Mouse (Mus musculus) lung, adult 2 months (tissue): Measurements from ENCODE around the gene Gpx2.

Source experiments
- CTCF ChIP-seq: fragments of 200-500 bp; IDR thresholded peaks from 2 replicates; pipeline ENCODE4 v1.5.1; 2011; ENCODE audit warnings: mild to moderate bottlenecking, low read length, control low read depth; ENCODE audit not compliant: insufficient read depth
- POLR2A ChIP-seq: fragments of 200-500 bp; IDR thresholded peaks from 2 replicates; pipeline ENCODE4 v1.6.1; 2011; ENCODE audit warnings: low read depth, mild to moderate bottlenecking, control low read depth, low read length, borderline replicate concordance; ENCODE audit errors: extremely low read depth

DNA sequence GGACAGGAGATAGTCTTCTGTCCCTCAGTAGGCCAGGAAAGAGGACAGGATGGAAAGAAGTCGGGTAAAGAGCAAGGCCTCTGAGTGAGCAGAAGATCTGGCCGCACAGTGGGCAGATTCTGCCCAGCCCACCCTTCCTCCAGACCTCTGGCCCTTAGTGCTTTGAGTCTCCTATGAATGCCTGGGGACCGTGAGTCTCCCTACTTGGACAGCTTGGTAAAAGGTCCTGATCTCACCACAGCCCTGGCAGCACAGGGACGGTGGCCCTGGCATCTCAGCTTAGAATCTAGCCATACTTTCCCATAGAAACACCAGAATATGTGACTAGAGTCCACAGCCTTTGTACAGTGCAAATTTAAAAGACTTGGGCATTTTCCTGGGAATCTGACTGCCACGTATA lies 15.4 kb downstream of the Gpx2 start:
- no peak for TF ChIP-seq CTCF
- TF ChIP-seq POLR2A = no peak
